In genomic region chr14:25511967-25512366, GRCm38 (mm10) we compare ENCODE assay signal across 11 mouse cellular contexts. TPM values are rescaled to one million over a fixed set of nuclear protein-coding genes. Genes with fewer than 3 reads are reported as not detected.
DNase-seq lines count a peak whose midpoint lies in the region; ATAC-seq lines count a peak whose summit lies in the region.
"Had no signal": no experiment of that assay in that cellular context is flagged by ENCODE, and none has a peak within 500 bp of the region (broad histone marks: within the 10 kb centered on the region; RNA-seq: fewer than 3 reads in every experiment).

No protein-coding gene starts in this region.

- no peaks in the 10 kb centered on the region for H3K9me3 ChIP-seq in heart, embryonic 14.5 days (ENCODE audit: control insufficient read depth, low read length)
- no peaks in the 10 kb centered on the region for H3K9me3 ChIP-seq in forebrain, embryonic 14.5 days (replicated peaks; ENCODE audit: control insufficient read depth, low read length)

- no peak overlapping the region for H3K4me2 ChIP-seq in heart, embryonic 14.5 days (ENCODE audit: low read length)
- no peak overlapping the region for H3K4me2 ChIP-seq in forebrain, embryonic 14.5 days (ENCODE audit: low read length)

- intact Hi-C loops in heart, postnatal 25 days (cut with DNase I): no loop called here

- peaks cover 77 to 98% of the 10 kb centered on the region in 2 experiments for H3K4me1 ChIP-seq in heart, embryonic 14.5 days (ENCODE audit: control insufficient read depth in 2 of 2, insufficient read depth in 2 of 2, low read length in 2 of 2)
- peaks cover 44% of the 10 kb centered on the region for H3K4me1 ChIP-seq in forebrain, embryonic 14.5 days (ENCODE audit: control insufficient read depth, insufficient read depth, low read length)

- H3K36me3 ChIP-seq in heart, embryonic 14.5 days (ENCODE audit: control insufficient read depth, insufficient read depth, low read length): peaks cover 12% of the 10 kb centered on the region
- peaks cover 39% of the 10 kb centered on the region for H3K36me3 ChIP-seq in forebrain, embryonic 14.5 days (ENCODE audit: control insufficient read depth, insufficient read depth, low read length)
- H3K36me3 ChIP-seq in macrophage (ENCODE audit: inconsistent target): peaks cover 26% of the 10 kb centered on the region; the same call in 1 of the 2 replicates

- H3K79me2 ChIP-seq in macrophage (ENCODE audit: inconsistent target): peaks cover 100% of the 10 kb centered on the region

- no peak for ATAC-seq in heart, embryonic 14.5 days (ENCODE audit: insufficient number of reproducible peaks, insufficient read depth, low FRiP score, low read depth)
- no peak for ATAC-seq in forebrain, embryonic 14.5 days
- no peak for ATAC-seq in inflammation-experienced regulatory T-cells, adult 6 months

- H3K9ac ChIP-seq in heart, embryonic 14.5 days (ENCODE audit: low read length): peak overlapping the region; percentile 54; the same call in 1 of the 2 replicates
- peak overlapping the region; percentile 40; the same call in 1 of the 2 replicates for H3K9ac ChIP-seq in forebrain, embryonic 14.5 days (ENCODE audit: low read length)

- WGBS in heart, embryonic 14.5 days: 32% methylated on average over 5 of the region's 5 CpGs
- 25% methylated on average over 5 of the region's 5 CpGs for WGBS in forebrain, embryonic 14.5 days
- 78% methylated on average over 5 of the region's 5 CpGs for WGBS in macrophage (ENCODE audit: missing documents)

- H3K4me3 ChIP-seq in heart, embryonic 14.5 days (ENCODE audit: control insufficient read depth in 1 of 2, insufficient read depth in 1 of 2, low read depth in 1 of 2, low read length in 2 of 2): no peak overlapping the region
- H3K4me3 ChIP-seq in forebrain, embryonic 14.5 days (ENCODE audit: low read depth, low read length): no peak overlapping the region
- no peak overlapping the region for H3K4me3 ChIP-seq in macrophage (ENCODE audit: inconsistent target)

- peak overlapping the region in 1 of 2 experiments; percentile 86; a peak in 1 of 4 replicates for H3K27ac ChIP-seq in heart, embryonic 14.5 days (replicated peaks in 1 of 2; ENCODE audit: control insufficient read depth in 1 of 2, insufficient read depth in 1 of 2, low read depth in 2 of 2, low read length in 2 of 2)
- peak overlapping the region; percentile 61 for H3K27ac ChIP-seq in forebrain, embryonic 14.5 days (ENCODE audit: low read depth, low read length)
- H3K27ac ChIP-seq in macrophage: peak overlapping the region; percentile 99

- no peaks in the 10 kb centered on the region for H3K27me3 ChIP-seq in heart, embryonic 14.5 days (ENCODE audit: control insufficient read depth, insufficient read depth, low read length)
- H3K27me3 ChIP-seq in forebrain, embryonic 14.5 days (replicated peaks; ENCODE audit: control insufficient read depth, insufficient read depth, low read length): no peaks in the 10 kb centered on the region
- H3K27me3 ChIP-seq: CH12.LX had no signal

- no peak for DNase-seq in heart, postnatal 25 days (ENCODE audit: low spot score)
- DNase-seq in MN1 (ENCODE audit: low spot score): peak; percentile 57
- DNase-seq in forebrain, embryonic 14.5 days (ENCODE audit: low spot score): no peak
- no peak for DNase-seq in frontal cortex, postnatal 36 days (ENCODE audit: low spot score in 2 of 2)
- no peak for DNase-seq in right cerebral cortex, adult 18-20 months
- DNase-seq: gastrocnemius, postnatal 10 days; kidney, postnatal 25 days had no signal

RNA-seq across cellular contexts. Expression of gene Zmiz1, which starts 53.0 kb away (rescaled TPM):
- polyA plus RNA-seq in heart, embryonic 14.5 days (2014; fragmentation: Nextera tagmentation; extraction: Ambion mirVana): 27.7 and 31.3 TPM in 2 replicates
- total RNA-seq in heart, postnatal 25 days (2021): 10 to 100 TPM; 40.2 to 49.9 TPM
- 37.0 and 43.8 TPM in 2 replicates for polyA plus RNA-seq in forebrain, embryonic 14.5 days (2014; fragmentation: Nextera tagmentation; extraction: Ambion mirVana)
- 100 to 1,000 TPM; 201 to 426 (median 339) TPM for total RNA-seq in macrophage (2018; cell fraction: chromatin; rRNA removed)
- total RNA-seq in macrophage (2018; cell fraction: cytosol; rRNA removed): 100 to 1,000 TPM; 130 to 224 (median 189) TPM
- 100 to 1,000 TPM; 176 to 364 (median 261) TPM for total RNA-seq in macrophage (2018; cell fraction: nucleus; rRNA removed)
- polyA plus RNA-seq in macrophage (2018): 74.5 to 135 TPM (median 101 TPM) in 3 replicates
- 10 to 100 TPM; 24.5 to 30.1 (median 26.1) TPM for polyA plus RNA-seq in inflammation-experienced regulatory T-cells, adult 6 months (2017; shearing (Covaris generic))
